Mouse (Mus musculus) hindbrain, embryonic 12.5 days (tissue): ENCODE measurements at regions not wholly inside any gene's neighbourhood (a gene's known extent, or its start where the extent isn't known, plus 50 kb on each side); places are given as distances from the start of the nearest gene placed in this dataset.
A peak's percentile ranks its signal among the peaks of the same experiment; 100 is the strongest.

Experiments
- ATAC-seq: fragments of 200-750 bp; cut with Nextera tagmentation; 2 replicates; pipeline ENCODE4 v1.8.0; 2017; ENCODE audit warnings: moderate TSS enrichment; ENCODE audit not compliant: low FRiP score
- H3K27ac ChIP-seq: fragments of 300-500 bp; sonication (generic); 2 replicates; pipeline ENCODE4 v1.5.1; 2016; ENCODE audit warnings: mild to moderate bottlenecking
- H3K27me3 ChIP-seq: fragments of 300-500 bp; sonication (generic); 2 replicates; pipeline ENCODE4 v1.6.1; 2016; ENCODE audit warnings: mild to moderate bottlenecking
- H3K36me3 ChIP-seq: fragments of 300-500 bp; sonication (generic); 2 replicates; pipeline ENCODE4 v1.6.1; 2016; ENCODE audit warnings: mild to moderate bottlenecking
- H3K4me1 ChIP-seq: fragments of 300-500 bp; sonication (generic); 2 replicates; pipeline ENCODE4 v1.6.1; 2016
- H3K4me2 ChIP-seq: fragments of 300-500 bp; sonication (generic); replicated peaks from 2 replicates; pipeline ENCODE4 v1.6.1; 2016; ENCODE audit warnings: mild to moderate bottlenecking
- H3K4me3 ChIP-seq: fragments of 300-500 bp; sonication (generic); 2 replicates; pipeline ENCODE4 v1.5.1; 2016; ENCODE audit warnings: mild to moderate bottlenecking
- H3K9ac ChIP-seq: fragments of 300-500 bp; sonication (generic); 2 replicates; pipeline ENCODE4 v1.6.1; 2016; ENCODE audit warnings: mild to moderate bottlenecking, moderate library complexity
- H3K9me3 ChIP-seq: fragments of 300-500 bp; sonication (generic); replicated peaks from 2 replicates; pipeline ENCODE4 v1.6.1; 2016; ENCODE audit warnings: mild to moderate bottlenecking
- WGBS: fragments of 180-500 bp; shearing (Covaris S2); methylation state at CpG from one replicate; pipeline ENCODE4 v1.1.7; 2016; 5-methylcytosine and 5-hydroxymethylcytosine counted together

GRCm38 (mm10) chr12:39920466-39920913, 117.3 kb downstream of the Arl4a start:
- Histone ChIP-seq H3K27ac (0 out of 2 replicates have a peak overlapping the region, but pooled peaks have one; percentile 40), H3K4me3 (no peak overlapping the region), H3K9me3 (no peaks in the 10 kb centered on the region), H3K27me3 (no peaks in the 10 kb centered on the region), H3K9ac (no peak overlapping the region), H3K4me2 (0 out of 2 replicates have a peak overlapping the region, but pooled peaks have one; percentile 11), H3K4me1 (peaks cover 8% of the 10 kb centered on the region; the same call in 1 of the 2 replicates), H3K36me3 (no peaks in the 10 kb centered on the region)
- ATAC-seq = peak; percentile 87
- 13% methylated on average over 8 of the region's 8 CpGs for WGBS

DNA sequence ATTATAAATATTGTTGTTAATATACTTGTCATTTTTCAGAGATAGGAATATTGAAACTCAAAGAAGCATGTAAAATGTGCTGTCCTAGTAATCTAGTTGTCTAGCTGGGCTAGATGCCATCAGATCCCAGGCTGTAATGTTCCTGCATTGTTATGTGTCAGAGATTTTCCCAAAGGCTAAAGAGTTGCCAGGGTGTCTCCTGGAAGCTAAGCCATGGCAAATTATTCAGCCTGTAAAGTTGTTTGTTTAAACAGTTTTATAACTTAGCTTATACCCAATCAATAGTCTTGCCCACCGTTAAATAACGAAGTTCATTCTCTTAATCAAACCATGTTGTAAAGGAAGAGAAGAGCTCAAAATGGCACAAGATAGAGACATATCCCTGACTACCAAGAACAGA, 117.9 kb downstream of the Arl4a start:
- no peak overlapping the region for H3K4me3 ChIP-seq
- H3K9me3 ChIP-seq = no peaks in the 10 kb centered on the region
- H3K27me3 ChIP-seq = no peaks in the 10 kb centered on the region
- no peak overlapping the region for H3K27ac ChIP-seq
- no peak overlapping the region for H3K4me2 ChIP-seq
- no peaks in the 10 kb centered on the region for H3K36me3 ChIP-seq
- ATAC-seq = no peak
- H3K9ac ChIP-seq = no peak overlapping the region
- peaks cover 8% of the 10 kb centered on the region; the same call in 1 of the 2 replicates for H3K4me1 ChIP-seq
- 85% methylated on average over 2 of the region's 2 CpGs for WGBS

GRCm38 (mm10) chr12:39888493-39888892, 149.3 kb downstream of the Arl4a start:
- ATAC-seq = no peak
- Histone ChIP-seq H3K27me3 (no peaks in the 10 kb centered on the region), H3K4me2 (no peak overlapping the region), H3K27ac (no peak overlapping the region), H3K36me3 (no peaks in the 10 kb centered on the region), H3K4me3 (no peak overlapping the region), H3K9ac (no peak overlapping the region), H3K9me3 (no peaks in the 10 kb centered on the region), H3K4me1 (no peaks in the 10 kb centered on the region; the same call in 1 of the 2 replicates)
- 45% methylated on average over 5 of the region's 5 CpGs for WGBS

DNA sequence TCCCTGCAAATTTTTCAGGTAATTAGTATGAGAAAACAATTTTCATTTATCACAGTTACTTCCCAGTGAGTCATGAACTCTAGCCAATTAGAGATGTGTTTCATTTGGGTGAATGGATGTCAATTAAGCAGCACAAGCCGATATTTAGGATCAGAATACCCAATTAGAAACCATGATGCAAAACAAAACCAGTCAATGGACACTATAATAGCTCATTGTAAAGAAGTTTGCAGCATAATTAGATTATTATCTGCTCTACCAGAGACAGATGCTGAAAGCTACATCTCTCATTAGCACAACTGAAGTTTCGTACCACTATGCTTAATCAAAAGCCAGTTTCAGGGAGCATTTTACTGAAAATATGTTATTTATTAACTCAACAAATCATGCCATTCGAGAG, 152.5 kb downstream of the Arl4a start:
- H3K4me3 ChIP-seq = no peak overlapping the region
- no peaks in the 10 kb centered on the region; the same call in 1 of the 2 replicates for H3K4me1 ChIP-seq
- no peak overlapping the region for H3K9ac ChIP-seq
- no peaks in the 10 kb centered on the region for H3K9me3 ChIP-seq
- no peaks in the 10 kb centered on the region for H3K27me3 ChIP-seq
- H3K36me3 ChIP-seq = no peaks in the 10 kb centered on the region
- no peak for ATAC-seq
- no peak overlapping the region for H3K27ac ChIP-seq
- 54% methylated on average over 3 of the region's 3 CpGs for WGBS
- no peak overlapping the region for H3K4me2 ChIP-seq

DNA sequence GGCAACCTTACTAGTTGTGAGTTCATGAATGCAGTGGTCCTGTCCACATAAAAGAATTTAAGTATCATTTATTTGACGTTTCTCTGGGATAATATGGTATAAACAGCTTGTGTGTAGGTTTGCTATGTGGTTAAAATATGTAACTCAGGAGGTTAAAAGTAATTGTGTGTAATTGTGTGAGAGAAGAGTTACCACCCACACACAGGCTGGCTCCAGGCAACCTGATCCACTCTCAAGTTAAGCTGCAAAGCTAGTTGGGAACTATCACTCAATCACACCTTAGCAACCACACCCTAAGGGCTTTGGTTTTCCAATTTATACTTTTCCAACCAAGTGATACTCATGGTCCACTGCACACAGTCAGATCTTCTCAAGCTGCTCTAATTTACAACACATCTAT, 157.5 kb downstream of the Arl4a start:
- Histone ChIP-seq H3K36me3 (no peaks in the 10 kb centered on the region), H3K27me3 (no peaks in the 10 kb centered on the region), H3K9ac (no peak overlapping the region), H3K9me3 (no peaks in the 10 kb centered on the region), H3K4me3 (no peak overlapping the region), H3K4me2 (no peak overlapping the region), H3K4me1 (no peaks in the 10 kb centered on the region; the same call in 1 of the 2 replicates), H3K27ac (no peak overlapping the region)
- no peak for ATAC-seq
- WGBS = 84% methylated on average over 1 of the region's 1 CpGs

GRCm38 (mm10) chr12:39873917-39874316, 163.9 kb downstream of the Arl4a start:
- Histone ChIP-seq H3K4me2 (no peak overlapping the region), H3K9me3 (no peaks in the 10 kb centered on the region), H3K27me3 (no peaks in the 10 kb centered on the region), H3K27ac (no peak overlapping the region), H3K4me1 (no peaks in the 10 kb centered on the region), H3K36me3 (no peaks in the 10 kb centered on the region), H3K9ac (no peak overlapping the region), H3K4me3 (no peak overlapping the region)
- WGBS = 94% methylated on average over 6 of the region's 6 CpGs
- ATAC-seq = no peak

- Histone ChIP-seq H3K9me3 (no peaks in the 10 kb centered on the region), H3K27me3 (no peaks in the 10 kb centered on the region), H3K9ac (no peak overlapping the region), H3K4me1 (no peaks in the 10 kb centered on the region), H3K4me3 (no peak overlapping the region), H3K36me3 (no peaks in the 10 kb centered on the region), H3K4me2 (no peak overlapping the region), H3K27ac (no peak overlapping the region)
- 94% methylated on average over 1 of the region's 1 CpGs for WGBS
- ATAC-seq = no peak
Measured at GRCm38 (mm10) chr12:39861797-39862196, 176.0 kb downstream of the Arl4a start.

DNA sequence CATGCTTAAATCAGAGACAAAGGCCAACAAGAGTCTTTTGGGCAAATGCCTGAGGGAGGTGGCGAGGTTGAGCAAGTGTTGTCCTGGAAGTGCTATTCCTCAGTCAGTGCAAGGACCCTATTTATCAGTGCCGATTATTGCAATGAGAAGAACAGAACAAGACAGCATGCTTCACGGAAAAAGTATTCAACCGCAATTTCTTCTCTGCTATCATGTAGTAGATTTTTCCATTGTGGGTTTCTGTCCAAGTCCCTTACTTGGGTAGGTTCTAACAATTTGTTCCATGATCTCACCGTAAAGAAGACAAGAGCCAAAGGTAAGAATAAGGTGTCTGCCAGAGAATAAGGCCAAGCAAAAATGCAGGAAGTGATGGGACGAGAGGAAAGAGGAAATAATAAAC, 186.2 kb downstream of the Arl4a start:
- H3K27ac ChIP-seq = no peak overlapping the region
- no peaks in the 10 kb centered on the region for H3K36me3 ChIP-seq
- H3K9me3 ChIP-seq = no peaks in the 10 kb centered on the region
- 87% methylated on average over 6 of the region's 6 CpGs for WGBS
- no peak overlapping the region for H3K4me3 ChIP-seq
- no peak overlapping the region for H3K9ac ChIP-seq
- no peak for ATAC-seq
- no peaks in the 10 kb centered on the region for H3K27me3 ChIP-seq
- no peak overlapping the region for H3K4me2 ChIP-seq
- H3K4me1 ChIP-seq = no peaks in the 10 kb centered on the region

DNA sequence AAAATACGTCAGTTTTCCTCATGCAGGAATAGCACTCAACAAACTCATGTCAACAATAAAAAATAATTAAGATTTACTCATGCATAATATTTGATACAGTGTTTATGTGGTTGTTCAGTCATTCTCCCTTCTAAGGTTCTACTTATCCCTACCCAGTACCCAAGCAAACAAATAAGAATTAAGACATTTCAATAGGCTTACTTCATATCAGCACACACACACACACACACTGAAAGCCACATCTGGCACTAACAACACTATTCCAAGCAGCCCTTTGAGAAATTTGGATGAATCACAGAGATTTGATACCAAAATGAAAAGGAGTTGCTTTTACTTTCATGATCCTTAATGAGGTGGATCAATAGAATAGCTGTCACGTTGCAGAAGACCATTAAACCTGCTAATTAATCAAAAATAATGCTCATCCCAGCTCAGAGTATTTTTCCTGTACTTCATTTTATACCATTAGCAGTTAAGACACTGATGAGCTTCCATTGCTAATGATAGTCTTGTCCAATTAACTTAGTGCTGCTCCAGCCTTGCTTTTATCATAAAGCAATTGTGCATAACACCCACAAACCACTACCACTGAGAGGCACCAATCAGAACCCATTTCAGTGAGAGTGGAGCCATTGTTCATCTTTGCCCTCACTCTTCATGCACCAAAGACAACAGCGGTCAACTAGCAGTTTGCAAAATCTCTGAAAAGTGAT, 188.3 kb downstream of the Arl4a start:
- Histone ChIP-seq H3K4me2 (no peak overlapping the region), H3K4me1 (no peaks in the 10 kb centered on the region), H3K9ac (no peak overlapping the region), H3K36me3 (no peaks in the 10 kb centered on the region), H3K4me3 (no peak overlapping the region), H3K27me3 (no peaks in the 10 kb centered on the region), H3K9me3 (no peaks in the 10 kb centered on the region), H3K27ac (no peak overlapping the region)
- WGBS = 72% methylated on average over 3 of the region's 3 CpGs
- peak; percentile 40; the same call in 1 of the 2 replicates for ATAC-seq

DNA sequence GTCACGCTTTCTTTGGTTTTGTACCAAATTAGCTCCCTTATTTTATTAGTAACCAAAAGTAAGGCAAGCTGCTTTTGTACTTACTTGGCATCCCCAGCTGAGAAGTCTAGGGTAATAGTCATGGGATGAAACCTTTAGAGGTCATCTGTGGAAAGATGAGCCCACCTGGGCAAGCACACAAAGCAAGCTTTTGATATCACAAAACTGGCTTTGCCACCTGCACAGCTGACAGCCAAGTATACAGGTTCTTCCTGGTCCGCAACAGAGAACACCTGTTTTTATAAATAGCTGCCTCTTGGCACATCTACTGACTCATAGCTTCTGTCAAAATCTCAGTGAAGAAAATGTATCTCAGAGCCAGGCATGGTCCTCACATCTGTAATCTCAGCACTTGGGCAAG, 197.2 kb downstream of the Arl4a start:
- H3K27ac ChIP-seq = no peak overlapping the region
- 92% methylated on average over 2 of the region's 2 CpGs for WGBS
- no peaks in the 10 kb centered on the region for H3K4me1 ChIP-seq
- no peak overlapping the region for H3K4me3 ChIP-seq
- no peaks in the 10 kb centered on the region for H3K27me3 ChIP-seq
- H3K9me3 ChIP-seq = no peaks in the 10 kb centered on the region
- H3K9ac ChIP-seq = no peak overlapping the region
- ATAC-seq = no peak
- H3K36me3 ChIP-seq = no peaks in the 10 kb centered on the region
- H3K4me2 ChIP-seq = no peak overlapping the region

DNA sequence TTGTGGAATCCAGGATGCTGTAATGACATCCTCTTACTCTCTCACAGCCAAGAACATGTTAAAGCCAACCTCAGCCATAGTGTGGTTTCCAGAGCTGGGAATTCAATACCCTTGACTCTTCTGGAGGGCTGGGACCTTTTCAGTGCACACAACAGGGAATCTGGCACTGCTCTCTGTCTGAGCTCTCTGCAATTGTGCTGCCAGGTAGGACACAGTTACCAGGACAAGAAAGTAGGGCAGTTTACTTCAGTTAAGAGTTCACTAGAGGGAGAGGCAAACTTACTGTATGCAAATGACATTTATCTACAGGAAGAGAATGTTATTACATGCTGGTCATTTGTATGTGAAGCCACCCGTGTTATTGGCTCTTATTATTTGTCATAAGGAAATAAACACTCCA, 197.6 kb downstream of the Arl4a start:
- H3K4me1 ChIP-seq = no peaks in the 10 kb centered on the region
- WGBS = 82% methylated on average over 1 of the region's 1 CpGs

GRCm38 (mm10) chr12:39831079-39831478, 206.7 kb downstream of the Arl4a start:
- H3K4me3 ChIP-seq = no peak overlapping the region
- H3K4me2 ChIP-seq = no peak overlapping the region
- no peaks in the 10 kb centered on the region for H3K9me3 ChIP-seq
- 82% methylated on average over 7 of the region's 7 CpGs for WGBS
- H3K27ac ChIP-seq = no peak overlapping the region
- H3K9ac ChIP-seq = no peak overlapping the region
- ATAC-seq = no peak
- H3K4me1 ChIP-seq = no peaks in the 10 kb centered on the region
- H3K27me3 ChIP-seq = no peaks in the 10 kb centered on the region
- H3K36me3 ChIP-seq = no peaks in the 10 kb centered on the region

More for the DNA sequence above, 197.6 kb downstream of the Arl4a start:
- H3K27me3 ChIP-seq = no peaks in the 10 kb centered on the region
- ATAC-seq = no peak
- H3K4me2 ChIP-seq = no peak overlapping the region
- no peak overlapping the region for H3K9ac ChIP-seq
- H3K4me3 ChIP-seq = no peak overlapping the region
- no peak overlapping the region for H3K27ac ChIP-seq
- H3K9me3 ChIP-seq = no peaks in the 10 kb centered on the region
- no peaks in the 10 kb centered on the region for H3K36me3 ChIP-seq

GRCm38 (mm10) chr12:39830530-39830929, 207.3 kb downstream of the Arl4a start:
- Histone ChIP-seq H3K36me3 (no peaks in the 10 kb centered on the region), H3K9ac (no peak overlapping the region), H3K27ac (no peak overlapping the region), H3K4me2 (no peak overlapping the region), H3K27me3 (no peaks in the 10 kb centered on the region), H3K4me1 (no peaks in the 10 kb centered on the region), H3K9me3 (no peaks in the 10 kb centered on the region), H3K4me3 (no peak overlapping the region)
- WGBS = 87% methylated on average over 4 of the region's 4 CpGs
- ATAC-seq = no peak
